Mouse (Mus musculus) heart, adult 2 months (tissue): ENCODE data around the gene Hpca.

ENCODE experiments used
- CTCF ChIP-seq: fragments of 200-600 bp; IDR thresholded peaks from 2 replicates; pipeline ENCODE4 v1.8.1; 2022; ENCODE audit warnings: antibody characterized with exemption, mild to moderate bottlenecking, moderate library complexity
- EP300 ChIP-seq: fragments of 200-500 bp; IDR thresholded peaks from 2 replicates; pipeline ENCODE4 v1.6.1; 2011; ENCODE audit warnings: low read depth, low read length, control low read depth; ENCODE audit not compliant: insufficient read depth
- POLR2A ChIP-seq: fragments of 200-500 bp; IDR thresholded peaks from 2 replicates; pipeline ENCODE4 v1.6.1; 2011; ENCODE audit warnings: mild to moderate bottlenecking, low read depth, low read length, control low read depth; ENCODE audit not compliant: insufficient read depth

- no peak for TF ChIP-seq CTCF
- no peak for TF ChIP-seq POLR2A
- no peak for TF ChIP-seq EP300
These were observed 16.5 kb downstream of the Hpca start, which contains the start of gene Tmem54 for GRCm38 (mm10) chr4:129105356-129105755.
